Mouse (Mus musculus): Measurements from ENCODE around the gene Cwc25. TPM values are rescaled to one million over a fixed set of nuclear protein-coding genes. Genes with fewer than 3 reads are reported as not detected.

Cwc25 gene
- polyA plus RNA-seq, 1 experiment from 2014 or later: 19.5 TPM

- peaks cover 39% of the 10 kb centered on the region for H3K4me1 ChIP-seq (replicated peaks; ENCODE audit: control insufficient read depth, insufficient read depth, low read length)
- peak overlapping the region; percentile 76 for H3K4me3 ChIP-seq (ENCODE audit: low read depth, low read length)
- no peaks in the 10 kb centered on the region for H3K9me3 ChIP-seq (ENCODE audit: control insufficient read depth, low read length)
- no peaks in the 10 kb centered on the region for H3K27me3 ChIP-seq (ENCODE audit: control insufficient read depth, insufficient read depth, low read length)
- H3K4me2 ChIP-seq (ENCODE audit: low read depth, low read length, severe bottlenecking): peak overlapping the region; percentile 86
- H3K9ac ChIP-seq (ENCODE audit: low read length): peak overlapping the region; percentile 92
- WGBS: under 1% methylated on average over 61 of the region's 63 CpGs
- H3K27ac ChIP-seq (ENCODE audit: low read depth, low read length): peak overlapping the region; percentile 98
- DNase-seq (ENCODE audit: low spot score) (peak; percentile 90), ATAC-seq (replicated peaks; ENCODE audit: low FRiP score) (peak; percentile 8)
- no peaks in the 10 kb centered on the region for H3K36me3 ChIP-seq (ENCODE audit: control insufficient read depth, insufficient read depth, low read length)
Measured at GRCm38 (mm10) chr11:97698741-97699611, 67.4 kb downstream of the Cwc25 start.

- Histone ChIP-seq H3K27me3 (ENCODE audit: control insufficient read depth, insufficient read depth, low read length) (no peaks in the 10 kb centered on the region), H3K36me3 (ENCODE audit: control insufficient read depth, insufficient read depth, low read length) (no peaks in the 10 kb centered on the region), H3K9me3 (ENCODE audit: control insufficient read depth, low read length) (no peaks in the 10 kb centered on the region), H3K27ac (ENCODE audit: low read depth, low read length) (peak overlapping the region; percentile 98), H3K9ac (ENCODE audit: low read length) (peak overlapping the region; percentile 92), H3K4me2 (ENCODE audit: low read depth, low read length, severe bottlenecking) (peak overlapping the region; percentile 86), H3K4me1 (replicated peaks; ENCODE audit: control insufficient read depth, insufficient read depth, low read length) (peaks cover 38% of the 10 kb centered on the region), H3K4me3 (ENCODE audit: low read depth, low read length) (peak overlapping the region; percentile 76)
- WGBS: 2% methylated on average over 14 of the region's 14 CpGs
- DNase-seq (ENCODE audit: low spot score) (no peak), ATAC-seq (replicated peaks; ENCODE audit: low FRiP score) (no peak)
Measured at GRCm38 (mm10) chr11:97697891-97698529, 68.3 kb downstream of the Cwc25 start.

DNA sequence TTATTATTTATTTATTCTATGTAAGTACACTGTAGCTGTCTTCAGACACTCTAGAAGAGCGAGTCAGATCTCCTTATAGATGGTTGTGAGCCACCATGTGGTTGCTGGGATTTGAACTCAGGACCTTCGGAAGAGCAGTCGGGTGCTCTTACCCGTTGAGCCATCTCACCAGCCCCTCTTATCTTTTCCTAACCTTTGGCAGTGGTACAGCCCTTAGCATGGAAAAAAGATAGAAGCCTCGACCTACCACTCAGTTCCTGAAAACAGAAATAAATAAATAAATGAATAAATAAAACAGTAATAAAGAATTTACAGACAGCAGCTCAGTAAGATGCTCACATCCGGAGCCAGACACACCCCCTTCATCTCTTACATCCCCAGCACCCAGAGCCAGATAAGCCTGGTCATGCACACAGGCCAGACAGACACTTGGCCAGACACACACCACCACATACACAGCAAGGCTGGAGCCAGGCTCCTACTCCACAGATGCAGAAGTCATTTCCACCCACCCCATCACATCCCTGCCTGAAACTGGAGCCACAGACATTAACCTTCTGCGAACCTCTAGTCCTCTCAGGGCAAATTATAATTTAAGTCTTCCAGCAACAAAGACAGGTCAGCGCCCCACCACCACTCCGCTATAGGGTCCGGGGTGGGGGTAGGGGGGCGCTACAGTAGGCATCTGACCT lies 69.0 kb downstream of the Cwc25 start:
- no peak for ATAC-seq (replicated peaks; ENCODE audit: low FRiP score)
- 58% methylated on average over 11 of the region's 11 CpGs for WGBS
- Histone ChIP-seq H3K4me1 (replicated peaks; ENCODE audit: control insufficient read depth, insufficient read depth, low read length) (peaks cover 38% of the 10 kb centered on the region), H3K36me3 (ENCODE audit: control insufficient read depth, insufficient read depth, low read length) (no peaks in the 10 kb centered on the region), H3K4me2 (ENCODE audit: low read depth, low read length, severe bottlenecking) (peak overlapping the region; percentile 86), H3K27me3 (ENCODE audit: control insufficient read depth, insufficient read depth, low read length) (no peaks in the 10 kb centered on the region), H3K4me3 (ENCODE audit: low read depth, low read length) (peak overlapping the region; percentile 76), H3K9me3 (ENCODE audit: control insufficient read depth, low read length) (no peaks in the 10 kb centered on the region), H3K27ac (ENCODE audit: low read depth, low read length) (peak overlapping the region; percentile 4), H3K9ac (ENCODE audit: low read length) (peak overlapping the region; percentile 92)
- no peak for DNase-seq (ENCODE audit: low spot score)

DNA sequence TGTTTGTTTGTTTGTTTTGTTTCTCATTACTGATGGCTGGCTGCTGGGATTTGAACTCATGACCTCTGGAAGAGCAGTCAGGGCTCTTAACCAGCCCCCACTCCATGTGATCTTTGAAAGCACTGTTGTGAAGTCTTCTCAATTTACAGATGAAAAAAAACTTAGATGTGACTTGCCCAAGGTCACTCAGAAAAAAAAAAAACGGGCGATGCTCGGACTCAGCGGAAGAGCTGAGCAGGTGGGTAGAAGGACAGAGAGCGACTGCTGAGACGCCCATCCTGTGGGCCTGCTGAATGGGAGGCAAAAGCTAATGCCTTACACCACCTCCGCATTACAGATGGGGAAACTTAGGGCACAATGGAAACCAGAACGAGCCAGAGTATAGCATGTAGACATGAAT lies 69.7 kb downstream of the Cwc25 start:
- 76% methylated on average over 8 of the region's 8 CpGs for WGBS
- H3K4me1 ChIP-seq (replicated peaks; ENCODE audit: control insufficient read depth, insufficient read depth, low read length): peaks cover 37% of the 10 kb centered on the region
- H3K9me3 ChIP-seq (ENCODE audit: control insufficient read depth, low read length): no peaks in the 10 kb centered on the region
- no peak overlapping the region for H3K9ac ChIP-seq (ENCODE audit: low read length)
- H3K36me3 ChIP-seq (ENCODE audit: control insufficient read depth, insufficient read depth, low read length): no peaks in the 10 kb centered on the region
- H3K27ac ChIP-seq (ENCODE audit: low read depth, low read length): no peak overlapping the region
- no peaks in the 10 kb centered on the region for H3K27me3 ChIP-seq (ENCODE audit: control insufficient read depth, insufficient read depth, low read length)
- no peak for DNase-seq (ENCODE audit: low spot score)
- peak overlapping the region; percentile 34; the same call in 1 of the 2 replicates for H3K4me2 ChIP-seq (ENCODE audit: low read depth, low read length, severe bottlenecking)
- H3K4me3 ChIP-seq (ENCODE audit: low read depth, low read length): no peak overlapping the region
- ATAC-seq (replicated peaks; ENCODE audit: low FRiP score): no peak

- ATAC-seq (replicated peaks; ENCODE audit: low FRiP score) (no peak), DNase-seq (ENCODE audit: low spot score) (no peak)
- Histone ChIP-seq H3K27ac (ENCODE audit: low read depth, low read length) (peak overlapping the region; percentile 70), H3K36me3 (ENCODE audit: control insufficient read depth, insufficient read depth, low read length) (no peaks in the 10 kb centered on the region; the same call in 1 of the 2 replicates), H3K4me1 (replicated peaks; ENCODE audit: control insufficient read depth, insufficient read depth, low read length) (peaks cover 29% of the 10 kb centered on the region), H3K27me3 (ENCODE audit: control insufficient read depth, insufficient read depth, low read length) (no peaks in the 10 kb centered on the region), H3K4me2 (ENCODE audit: low read depth, low read length, severe bottlenecking) (peak overlapping the region; percentile 34), H3K4me3 (ENCODE audit: low read depth, low read length) (peak overlapping the region; percentile 19), H3K9ac (ENCODE audit: low read length) (peak overlapping the region; percentile 33), H3K9me3 (ENCODE audit: control insufficient read depth, low read length) (no peaks in the 10 kb centered on the region)
- 15% methylated on average over 9 of the region's 9 CpGs for WGBS
Measured at GRCm38 (mm10) chr11:97695712-97696401, 70.5 kb downstream of the Cwc25 start.

Small RNA genes within 50 kb of the gene (microRNA-seq; reads per million reads assigned to microRNA genes)
- not detected for gene Mir8102 (ENCODE audit: insufficient number of aligned reads)

Other genes starting within 250 kb of the Cwc25 start
- 3.2 and 3.7 TPM in 2 replicates for gene Srcin1, start 190.4 kb downstream of the Cwc25 start, polyA plus RNA-seq (2014; fragmentation: Nextera tagmentation; extraction: Ambion mirVana)
- gene Epop, start 136.9 kb downstream of the Cwc25 start, polyA plus RNA-seq (2014; fragmentation: Nextera tagmentation; extraction: Ambion mirVana): 13.8 and 15.8 TPM in 2 replicates
- gene Mllt6, start 103.1 kb downstream of the Cwc25 start, polyA plus RNA-seq (2014; fragmentation: Nextera tagmentation; extraction: Ambion mirVana): 3.4 and 4.9 TPM in 2 replicates
- 13.5 and 14.0 TPM in 2 replicates for gene Cisd3, start 80.7 kb downstream of the Cwc25 start, polyA plus RNA-seq (2014; fragmentation: Nextera tagmentation; extraction: Ambion mirVana)
- gene Pcgf2, start 66.1 kb downstream of the Cwc25 start, polyA plus RNA-seq (2014; fragmentation: Nextera tagmentation; extraction: Ambion mirVana): 24.2 and 25.9 TPM in 2 replicates
- 463 and 510 TPM in 2 replicates for gene Psmb3, start 63.2 kb downstream of the Cwc25 start, polyA plus RNA-seq (2014; fragmentation: Nextera tagmentation; extraction: Ambion mirVana)
- 1.8 and 1.9 TPM in 2 replicates for gene Pip4k2b, start 21.9 kb downstream of the Cwc25 start, polyA plus RNA-seq (2014; fragmentation: Nextera tagmentation; extraction: Ambion mirVana)
- 0.44 TPM in 1 of 2 replicates, not detected in the other for gene 1700001P01Rik, start 9.4 kb upstream of the Cwc25 start, polyA plus RNA-seq (2014; fragmentation: Nextera tagmentation; extraction: Ambion mirVana)
- 400 and 454 TPM in 2 replicates for gene Rpl23, start 15.9 kb upstream of the Cwc25 start, polyA plus RNA-seq (2014; fragmentation: Nextera tagmentation; extraction: Ambion mirVana)
- 77.6 and 77.8 TPM in 2 replicates for gene Lasp1, start 32.4 kb upstream of the Cwc25 start, polyA plus RNA-seq (2014; fragmentation: Nextera tagmentation; extraction: Ambion mirVana)
- gene B230217C12Rik, start 74.2 kb upstream of the Cwc25 start, polyA plus RNA-seq (2014; fragmentation: Nextera tagmentation; extraction: Ambion mirVana): 13.3 and 17.7 TPM in 2 replicates
- gene Fbxo47, start 117.6 kb upstream of the Cwc25 start, polyA plus RNA-seq (2014; fragmentation: Nextera tagmentation; extraction: Ambion mirVana): 0.40 and 0.83 TPM in 2 replicates
- 0.20 TPM in 1 of 2 replicates, not detected in the other for gene Plxdc1, start 219.9 kb upstream of the Cwc25 start, polyA plus RNA-seq (2014; fragmentation: Nextera tagmentation; extraction: Ambion mirVana)
- 10.4 and 12.3 TPM in 2 replicates for gene Arl5c, start 229.6 kb upstream of the Cwc25 start, polyA plus RNA-seq (2014; fragmentation: Nextera tagmentation; extraction: Ambion mirVana)